Mouse (Mus musculus) liver, adult 2 months (tissue): ENCODE data around the gene Arhgap45. TPM values are rescaled to one million over a fixed set of nuclear protein-coding genes. Genes with fewer than 3 reads are reported as not detected.

Experiments
- DNase-seq: peaks from one replicate; pipeline ENCODE4 v3.0.0-alpha.2; 2011; ENCODE audit warnings: low read depth, low spot score; ENCODE audit errors: extremely low read depth
- H3K27ac ChIP-seq: fragments of 200-500 bp; replicated peaks from 2 replicates; pipeline ENCODE4 v1.5.1; 2012; ENCODE audit warnings: low read depth, mild to moderate bottlenecking, control low read depth, inconsistent platforms, low read length; ENCODE audit not compliant: insufficient read depth
- H3K27me3 ChIP-seq: fragments of 200-500 bp; 2 replicates; pipeline ENCODE4 v1.6.1; 2012; ENCODE audit warnings: mild to moderate bottlenecking, moderate library complexity, low read length, inconsistent platforms; ENCODE audit not compliant: control insufficient read depth, insufficient read depth
- H3K36me3 ChIP-seq: fragments of 200-500 bp; 2 replicates; pipeline ENCODE4 v1.6.1; 2012; ENCODE audit warnings: low read length, inconsistent platforms; ENCODE audit not compliant: control insufficient read depth, insufficient read depth
- H3K4me1 ChIP-seq: fragments of 200-500 bp; 2 replicates; pipeline ENCODE4 v1.6.1; 2011; ENCODE audit warnings: low read length; ENCODE audit not compliant: control insufficient read depth, insufficient read depth
- H3K4me3 ChIP-seq: fragments of 200-500 bp; 2 replicates; pipeline ENCODE4 v1.5.1; 2011; ENCODE audit warnings: low read depth, mild to moderate bottlenecking, control low read depth, low read length, moderate library complexity; ENCODE audit not compliant: insufficient read depth
- H3K79me2 ChIP-seq: fragments of 200-500 bp; 2 replicates; pipeline ENCODE4 v1.6.1; 2012; ENCODE audit warnings: inconsistent platforms, mild to moderate bottlenecking, low read length, moderate library complexity; ENCODE audit not compliant: control insufficient read depth, insufficient read depth
- H3K9ac ChIP-seq: fragments of 200-500 bp; 2 replicates; pipeline ENCODE4 v1.6.1; 2012; ENCODE audit warnings: low read depth, mild to moderate bottlenecking, control low read depth, inconsistent platforms, low read length
- CTCF ChIP-seq: fragments of 200-500 bp; IDR thresholded peaks from 2 replicates; pipeline ENCODE4 v1.5.1; 2011; ENCODE audit warnings: low read depth, low read length, control low read depth
- POLR2A ChIP-seq: fragments of 200-500 bp; IDR thresholded peaks from 2 replicates; pipeline ENCODE4 v1.6.1; 2011; ENCODE audit warnings: low read length, control low read depth; ENCODE audit not compliant: insufficient read depth; ENCODE audit errors: extremely low read depth
- WGBS: fragments of 180-500 bp; shearing (Covaris S2); methylation state at CpG from one replicate; pipeline ENCODE4 v1.1.7; 2018; 5-methylcytosine and 5-hydroxymethylcytosine counted together
- polyA plus RNA-seq: library from polyadenylated mRNA; depleted of rRNA; stranded (reverse); fragments of >200 nt; gene quantifications from 2 replicates; pipeline ENCODE4 v1.2.3, GENCODE M21; 2012
- total RNA-seq: library from RNA; depleted of rRNA; stranded (reverse); fragments of >200 nt; gene quantifications from 2 replicates; pipeline ENCODE4 v1.2.3, GENCODE M21; 2014

Arhgap45 gene
- total and polyA plus RNA-seq, 2 experiments = 4.5 to 10.9 TPM

- Histone ChIP-seq H3K4me1 (no peaks in the 10 kb centered on the region), H3K27me3 (no peaks in the 10 kb centered on the region), H3K79me2 (no peaks in the 10 kb centered on the region), H3K36me3 (no peaks in the 10 kb centered on the region), H3K9ac (no peak overlapping the region), H3K4me3 (no peak overlapping the region), H3K27ac (no peak overlapping the region)
- WGBS = 55% methylated on average over 5 of the region's 5 CpGs
- DNase-seq = no peak
- TF ChIP-seq POLR2A = no peak
- TF ChIP-seq CTCF = no peak
Measured at GRCm38 (mm10) chr10:80023758-80024157, 7.3 kb downstream of the Arhgap45 start.

- no peaks in the 10 kb centered on the region for H3K79me2 ChIP-seq
- TF ChIP-seq CTCF (no peak), POLR2A (no peak)
- no peak overlapping the region; the same call in 1 of the 2 replicates for H3K27ac ChIP-seq
- no peak overlapping the region for H3K4me3 ChIP-seq
- H3K27me3 ChIP-seq = no peaks in the 10 kb centered on the region
- 81% methylated on average over 15 of the region's 15 CpGs for WGBS
- H3K4me1 ChIP-seq = no peaks in the 10 kb centered on the region
- no peak for DNase-seq
- no peak overlapping the region for H3K9ac ChIP-seq
- H3K36me3 ChIP-seq = no peaks in the 10 kb centered on the region
Measured at GRCm38 (mm10) chr10:80024229-80025043, 8.0 kb downstream of the Arhgap45 start.

GRCm38 (mm10) chr10:80025044-80025347 lies 8.5 kb downstream of the Arhgap45 start:
- no peak overlapping the region for H3K27ac ChIP-seq
- TF ChIP-seq CTCF = no peak
- no peak for TF ChIP-seq POLR2A
- H3K79me2 ChIP-seq = no peaks in the 10 kb centered on the region

GRCm38 (mm10) chr10:80025463-80025862 lies 9.0 kb downstream of the Arhgap45 start:
- TF ChIP-seq CTCF (no peak), POLR2A (no peak)
- Histone ChIP-seq H3K27ac (no peak overlapping the region), H3K4me3 (no peak overlapping the region), H3K27me3 (no peaks in the 10 kb centered on the region), H3K9ac (no peak overlapping the region), H3K4me1 (no peaks in the 10 kb centered on the region), H3K36me3 (no peaks in the 10 kb centered on the region), H3K79me2 (no peaks in the 10 kb centered on the region)
- WGBS = 85% methylated on average over 10 of the region's 10 CpGs
- DNase-seq = no peak

More at GRCm38 (mm10) chr10:80025044-80025347, 8.5 kb downstream of the Arhgap45 start:
- H3K36me3 ChIP-seq = no peaks in the 10 kb centered on the region
- no peak overlapping the region for H3K4me3 ChIP-seq
- no peak overlapping the region for H3K9ac ChIP-seq
- no peaks in the 10 kb centered on the region for H3K4me1 ChIP-seq
- no peak for DNase-seq
- 61% methylated on average over 4 of the region's 4 CpGs for WGBS
- H3K27me3 ChIP-seq = no peaks in the 10 kb centered on the region

GRCm38 (mm10) chr10:80025889-80026288 lies 9.4 kb downstream of the Arhgap45 start:
- TF ChIP-seq CTCF (no peak), POLR2A (no peak)
- Histone ChIP-seq H3K4me1 (no peaks in the 10 kb centered on the region), H3K27me3 (no peaks in the 10 kb centered on the region), H3K79me2 (no peaks in the 10 kb centered on the region), H3K4me3 (no peak overlapping the region), H3K27ac (no peak overlapping the region), H3K36me3 (no peaks in the 10 kb centered on the region), H3K9ac (no peak overlapping the region)
- no peak for DNase-seq
- 67% methylated on average over 12 of the region's 12 CpGs for WGBS

GRCm38 (mm10) chr10:80027681-80028520 lies 11.4 kb downstream of the Arhgap45 start:
- 83% methylated on average over 20 of the region's 20 CpGs for WGBS
- H3K4me3 ChIP-seq = no peak overlapping the region
- no peaks in the 10 kb centered on the region for H3K79me2 ChIP-seq
- H3K27ac ChIP-seq = no peak overlapping the region
- no peaks in the 10 kb centered on the region for H3K27me3 ChIP-seq
- H3K36me3 ChIP-seq = no peaks in the 10 kb centered on the region
- H3K9ac ChIP-seq = no peak overlapping the region
- no peak for TF ChIP-seq CTCF
- no peak for TF ChIP-seq POLR2A
- H3K4me1 ChIP-seq = peaks cover 4% of the 10 kb centered on the region; the same call in 1 of the 2 replicates
- DNase-seq = no peak
